Mouse (Mus musculus) bone marrow macrophage, adult 2 months (primary cell): ENCODE results near the gene Rps6kb1.

Experiments used
- CTCF ChIP-seq: IDR thresholded peaks from 2 replicates; pipeline ENCODE4 v1.5.1; 2012; ENCODE audit warnings: low read depth, mild to moderate bottlenecking, low read length, moderate library complexity
- POLR2A ChIP-seq: IDR thresholded peaks from 2 replicates; pipeline ENCODE4 v1.6.1; 2012; ENCODE audit warnings: mild to moderate bottlenecking, low read depth, low read length, borderline replicate concordance

GRCm38 (mm10) chr11:86583990-86584897, 39.6 kb upstream of the Rps6kb1 start:
- TF ChIP-seq POLR2A (no peak), CTCF (no peak)
